Mouse (Mus musculus): Measurements from ENCODE around the gene Gtsf1.

Gene Gtsf1

GRCm38 (mm10) chr15:103377752-103378664 is 52.3 kb downstream of the Gtsf1 start:
- DNase-seq (ENCODE audit: low spot score in 2 of 2): peak in 1 of 2 experiments; percentile 24

GRCm38 (mm10) chr15:103376837-103377269 is 53.4 kb downstream of the Gtsf1 start:
- no peak for DNase-seq (ENCODE audit: low spot score in 2 of 2)

- DNase-seq (ENCODE audit: low spot score in 2 of 2): peak in 1 of 2 experiments; percentile 20
These were observed 55.0 kb downstream of the Gtsf1 start for GRCm38 (mm10) chr15:103375112-103375800.

- no peak for DNase-seq (ENCODE audit: low spot score in 2 of 2)
These were observed 57.8 kb downstream of the Gtsf1 start for GRCm38 (mm10) chr15:103372461-103372860.

- no peak for DNase-seq (ENCODE audit: low spot score in 2 of 2)
These were observed 58.5 kb downstream of the Gtsf1 start for GRCm38 (mm10) chr15:103371741-103372140.

GRCm38 (mm10) chr15:103371208-103371607 is 59.1 kb downstream of the Gtsf1 start:
- no peak for DNase-seq (ENCODE audit: low spot score in 2 of 2)

- DNase-seq (ENCODE audit: low spot score in 2 of 2): no peak
These were observed 59.8 kb downstream of the Gtsf1 start for GRCm38 (mm10) chr15:103370462-103370861.

GRCm38 (mm10) chr15:103369123-103369522 is 61.1 kb downstream of the Gtsf1 start:
- DNase-seq (ENCODE audit: low spot score in 2 of 2): no peak

GRCm38 (mm10) chr15:103368179-103368940 is 61.9 kb downstream of the Gtsf1 start:
- DNase-seq (ENCODE audit: low spot score in 2 of 2): no peak

GRCm38 (mm10) chr15:103366376-103367149 is 63.7 kb downstream of the Gtsf1 start, which contains the start of gene Itga5:
Gene Itga5, minus strand, starts transcription at chr15:103366763.
- DNase-seq (ENCODE audit: low spot score in 2 of 2): peak; percentile 75 to 77

- peak in 1 of 2 experiments; percentile 44 for DNase-seq (ENCODE audit: low spot score in 2 of 2)
These were observed 64.5 kb downstream of the Gtsf1 start for GRCm38 (mm10) chr15:103365471-103366375.

GRCm38 (mm10) chr15:103364761-103365160 is 65.5 kb downstream of the Gtsf1 start:
- no peak for DNase-seq (ENCODE audit: low spot score in 2 of 2)

GRCm38 (mm10) chr15:103363809-103364208 is 66.5 kb downstream of the Gtsf1 start:
- no peak for DNase-seq (ENCODE audit: low spot score in 2 of 2)

- DNase-seq (ENCODE audit: low spot score in 2 of 2): no peak
These were observed 67.3 kb downstream of the Gtsf1 start for GRCm38 (mm10) chr15:103362950-103363349.

- DNase-seq (ENCODE audit: low spot score in 2 of 2): no peak
These were observed 67.9 kb downstream of the Gtsf1 start for GRCm38 (mm10) chr15:103362333-103362732.

- DNase-seq (ENCODE audit: low spot score in 2 of 2): no peak
These were observed 69.0 kb downstream of the Gtsf1 start for GRCm38 (mm10) chr15:103361269-103361668.

GRCm38 (mm10) chr15:103359869-103360602 is 70.2 kb downstream of the Gtsf1 start:
- no peak for DNase-seq (ENCODE audit: low spot score in 2 of 2)

- DNase-seq (ENCODE audit: low spot score in 2 of 2): no peak
These were observed 71.2 kb downstream of the Gtsf1 start for GRCm38 (mm10) chr15:103359122-103359510.

Measured in urinary bladder, postnatal 4 days (tissue).